ENCODE assay signal across 34 mouse cellular contexts in genomic region chr7:121569248-121569647, GRCm38 (mm10).
"Had no signal": no experiment of that assay in that cellular context is flagged by ENCODE, and none has a peak within 500 bp of the region (broad histone marks: within the 10 kb centered on the region; RNA-seq: fewer than 3 reads in every experiment).

No protein-coding gene starts in this region.

- DNase-seq: heart, postnatal 10 days; heart, postnatal 14 days; heart, postnatal 36 days; heart, postnatal 4 days; kidney, adult 11 months; kidney, adult 18-20 months; kidney, adult 2 months; kidney, adult 8-10 months; kidney, adult 9 months; kidney, postnatal 10 days; kidney, postnatal 14 days; kidney, postnatal 25 days; kidney, postnatal 36 days; kidney, postnatal 4 days; layer of hippocampus, adult 9-11 months; layer of hippocampus, postnatal 36 days had no signal

- H3K9ac ChIP-seq: heart, embryonic 12.5 days; heart, embryonic 13.5 days; heart, embryonic 15.5 days; hindbrain, embryonic 12.5 days; hindbrain, embryonic 13.5 days; hindbrain, embryonic 14.5 days; hindbrain, embryonic 15.5 days; intestine, embryonic 15.5 days; kidney, embryonic 15.5 days had no signal

- H3K4me2 ChIP-seq: heart, embryonic 12.5 days; heart, embryonic 13.5 days; heart, embryonic 15.5 days; hindbrain, embryonic 12.5 days; hindbrain, embryonic 13.5 days; hindbrain, embryonic 14.5 days; hindbrain, embryonic 15.5 days; intestine, embryonic 15.5 days; kidney, embryonic 15.5 days had no signal

- H3K4me1 ChIP-seq: heart, embryonic 12.5 days; heart, embryonic 13.5 days; heart, embryonic 15.5 days; intestine, embryonic 15.5 days; kidney, embryonic 15.5 days had no signal

- H3K27ac ChIP-seq: heart, embryonic 13.5 days; heart, embryonic 15.5 days; hindbrain, embryonic 10.5 days; hindbrain, embryonic 12.5 days; hindbrain, embryonic 13.5 days; hindbrain, embryonic 14.5 days; hindbrain, embryonic 15.5 days; hindbrain, postnatal 0 days; intestine, embryonic 15.5 days; kidney, embryonic 15.5 days; kidney, postnatal 0 days; layer of hippocampus, adult 2 months; left cerebral cortex, adult 2 months had no signal

- H3K36me3 ChIP-seq: heart, embryonic 12.5 days; heart, embryonic 13.5 days; heart, embryonic 15.5 days; hindbrain, embryonic 10.5 days; hindbrain, embryonic 12.5 days; hindbrain, embryonic 13.5 days; hindbrain, embryonic 15.5 days; intestine, embryonic 15.5 days; kidney, embryonic 15.5 days had no signal

- H3K4me3 ChIP-seq: heart, embryonic 12.5 days; heart, embryonic 13.5 days; heart, embryonic 15.5 days; hindbrain, embryonic 10.5 days; hindbrain, embryonic 12.5 days; hindbrain, embryonic 13.5 days; hindbrain, embryonic 15.5 days; intestine, embryonic 15.5 days; kidney, embryonic 15.5 days; layer of hippocampus, adult 2 months; left cerebral cortex, adult 2 months had no signal

- H3K9me3 ChIP-seq: heart, embryonic 12.5 days; heart, embryonic 13.5 days; heart, embryonic 15.5 days; hindbrain, embryonic 10.5 days; hindbrain, embryonic 12.5 days; hindbrain, embryonic 13.5 days; hindbrain, embryonic 15.5 days; intestine, embryonic 15.5 days; kidney, embryonic 15.5 days had no signal

- H3K27me3 ChIP-seq: heart, embryonic 12.5 days; heart, embryonic 13.5 days; heart, embryonic 15.5 days; hindbrain, embryonic 12.5 days; hindbrain, embryonic 13.5 days; hindbrain, embryonic 15.5 days; intestine, embryonic 15.5 days; kidney, embryonic 15.5 days had no signal

- ATAC-seq: hindbrain, embryonic 16.5 days; hindbrain, postnatal 0 days; inflammation-experienced regulatory T-cells, adult 6 months; intestine, embryonic 15.5 days; intestine, embryonic 16.5 days; intestine, postnatal 0 days had no signal
